Mouse (Mus musculus): ENCODE data around the gene Gpr61. TPM values are rescaled to one million over a fixed set of nuclear protein-coding genes. Genes with fewer than 3 reads are reported as not detected.

Gene Gpr61
- polyA plus RNA-seq (2014; fragmentation: Illumina TruSeq; extraction: RNeasy Lipid Tissue Mini Kit (QIAGEN cat#74804)): not detected

DNA sequence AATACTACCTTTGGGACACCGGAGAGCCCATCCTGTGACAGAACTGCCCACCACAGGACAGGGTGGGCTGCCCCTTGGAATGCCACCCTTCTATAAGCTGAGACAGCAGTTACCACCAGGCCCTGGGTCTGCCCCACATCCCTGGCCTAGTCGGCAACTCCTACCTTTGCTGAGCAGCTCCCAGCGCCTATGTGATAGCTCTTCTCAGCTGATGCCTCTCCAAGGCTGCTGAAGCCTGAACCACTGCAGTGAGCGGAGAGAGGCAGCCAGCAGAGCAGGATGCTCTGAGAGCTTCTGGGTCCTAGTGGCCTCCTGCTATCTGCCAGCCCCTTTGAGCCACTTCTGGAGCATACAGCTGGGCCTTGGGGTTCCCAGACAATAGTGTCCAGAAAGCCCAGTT is at the start of gene Gpr61:
TSS of gene Gpr61 (minus strand) at position 227 of the 400 bp plus-strand sequence.

DNA sequence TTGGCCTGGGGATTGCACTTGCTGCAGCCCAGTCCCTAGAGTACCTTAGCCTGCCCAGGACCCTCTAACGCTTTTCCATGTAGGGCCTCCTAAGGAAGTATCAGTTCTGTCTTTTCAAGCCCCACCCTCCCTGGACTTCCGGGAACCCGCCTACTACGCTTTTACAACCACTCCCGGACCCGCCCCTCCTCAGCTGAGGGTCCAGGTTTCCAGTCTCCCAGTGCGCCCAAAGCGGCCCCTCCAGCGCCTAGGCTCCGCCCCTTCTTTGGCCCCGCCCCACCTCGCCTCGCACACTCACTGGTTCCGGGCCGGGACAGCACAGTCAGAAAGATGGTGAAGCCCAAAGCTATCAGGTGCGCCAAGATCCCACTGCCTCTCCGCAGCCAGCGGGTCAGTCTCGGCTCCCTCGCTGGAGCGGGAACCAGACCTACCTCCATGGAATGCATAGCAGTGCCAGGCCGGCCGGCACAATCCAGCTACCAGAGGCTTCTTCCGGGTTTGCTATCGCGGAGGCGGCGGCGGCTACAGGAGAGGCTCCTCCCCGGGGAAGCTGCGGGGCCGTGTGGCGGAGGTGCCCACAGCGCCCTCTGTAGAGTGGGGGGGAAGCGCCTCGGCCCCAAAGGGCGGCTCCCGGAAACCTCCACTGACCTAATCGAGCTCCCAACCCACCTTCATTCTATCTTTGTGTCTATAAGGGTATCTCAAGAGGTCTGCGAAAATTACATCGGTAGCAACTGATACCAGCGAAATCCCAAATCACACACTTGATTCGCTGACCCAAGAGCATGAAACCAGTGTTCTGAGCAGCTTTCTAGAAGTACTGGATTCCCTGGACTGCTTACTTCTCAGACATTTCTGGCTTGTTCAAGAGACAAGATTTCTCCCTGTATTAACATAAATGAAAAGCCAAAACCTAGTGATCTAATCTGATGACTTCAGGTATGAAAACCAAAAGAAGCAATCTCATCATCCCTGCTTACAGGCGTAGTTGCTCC is 45.9 kb upstream of the Gpr61 start, which contains the start of gene Cyb561d1:
TSS of gene Cyb561d1 (minus strand) at position 884 of the 995 bp plus-strand sequence.

DNA sequence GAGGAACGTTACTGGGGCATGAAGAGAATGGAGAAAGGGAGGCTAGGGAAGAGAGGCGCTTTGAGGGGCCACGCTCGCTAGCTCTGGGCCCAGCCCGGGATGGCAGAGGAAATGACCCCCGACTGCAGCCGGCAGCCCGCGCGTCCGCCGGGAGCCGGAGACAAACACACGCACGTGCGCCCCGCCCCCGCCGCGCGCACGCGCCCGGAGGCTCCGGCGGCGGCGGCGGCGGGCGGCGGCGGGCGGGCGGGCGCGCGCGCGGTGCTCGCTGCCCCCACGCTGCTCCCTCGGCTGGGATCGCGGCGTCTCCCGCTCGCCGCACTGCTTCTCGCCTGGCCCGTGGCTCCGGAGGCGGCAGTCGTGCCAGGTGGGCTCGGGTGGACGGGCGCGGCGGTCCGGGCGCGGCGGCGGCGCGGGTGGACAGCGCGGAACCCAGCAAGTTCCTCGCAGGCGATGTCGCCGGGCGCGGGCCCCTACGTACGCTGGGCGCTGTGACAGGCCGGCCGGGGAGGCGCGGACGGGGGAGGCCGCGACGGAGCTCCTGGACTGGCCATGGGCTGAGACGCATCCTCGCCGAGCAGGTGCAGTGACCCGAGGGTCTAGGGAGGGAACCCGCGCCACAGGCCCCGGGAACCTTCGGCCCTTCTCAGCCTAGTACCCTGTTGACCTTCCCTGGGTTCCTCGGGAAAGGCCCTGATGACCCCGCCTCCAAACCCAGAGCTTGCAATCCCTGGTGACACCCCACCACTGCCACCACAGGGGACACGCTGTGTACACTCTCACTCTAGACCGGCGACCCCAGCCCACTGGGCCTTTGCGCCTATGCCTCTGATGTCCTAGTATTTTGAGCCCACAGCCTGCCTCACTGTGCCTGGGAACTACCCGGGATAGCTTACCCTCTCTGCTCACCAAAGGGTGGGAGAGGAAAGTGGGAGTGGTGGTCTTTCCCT is 31.7 kb upstream of the Gpr61 start, which contains the start of gene Amigo1:
TSS of gene Amigo1 (plus strand) at position 238 of the 950 bp plus-strand sequence.

GRCm38 (mm10) chr3:108145534-108146445 is 8.9 kb downstream of the Gpr61 start, which contains the start of gene Gnai3:
Gnai3 (minus strand) TSS chr3:108146146.

Other genes with a start within 250 kb of the Gpr61 start
- 5.8 TPM for gene Gstm7, start 223.1 kb downstream of the Gpr61 start, polyA plus RNA-seq (2014; fragmentation: Illumina TruSeq; extraction: RNeasy Lipid Tissue Mini Kit (QIAGEN cat#74804))
- 7.0 TPM for gene Gstm6, start 211.1 kb downstream of the Gpr61 start, polyA plus RNA-seq (2014; fragmentation: Illumina TruSeq; extraction: RNeasy Lipid Tissue Mini Kit (QIAGEN cat#74804))
- gene Gstm3, start 185.6 kb downstream of the Gpr61 start, polyA plus RNA-seq (2014; fragmentation: Illumina TruSeq; extraction: RNeasy Lipid Tissue Mini Kit (QIAGEN cat#74804)): not detected
- 319 TPM for gene Gstm2, start 168.4 kb downstream of the Gpr61 start, polyA plus RNA-seq (2014; fragmentation: Illumina TruSeq; extraction: RNeasy Lipid Tissue Mini Kit (QIAGEN cat#74804))
- gene Gstm1, start 136.9 kb downstream of the Gpr61 start, polyA plus RNA-seq (2014; fragmentation: Illumina TruSeq; extraction: RNeasy Lipid Tissue Mini Kit (QIAGEN cat#74804)): 56.8 TPM
- 1.4 TPM for gene Gstm4, start 110.0 kb downstream of the Gpr61 start, polyA plus RNA-seq (2014; fragmentation: Illumina TruSeq; extraction: RNeasy Lipid Tissue Mini Kit (QIAGEN cat#74804))
- 8.6 TPM for gene Ampd2, start 68.2 kb downstream of the Gpr61 start, polyA plus RNA-seq (2014; fragmentation: Illumina TruSeq; extraction: RNeasy Lipid Tissue Mini Kit (QIAGEN cat#74804))
- gene Gnat2, start 62.1 kb downstream of the Gpr61 start, polyA plus RNA-seq (2014; fragmentation: Illumina TruSeq; extraction: RNeasy Lipid Tissue Mini Kit (QIAGEN cat#74804)): 1.00 TPM
- gene Gnai3, start 8.7 kb downstream of the Gpr61 start, polyA plus RNA-seq (2014; fragmentation: Illumina TruSeq; extraction: RNeasy Lipid Tissue Mini Kit (QIAGEN cat#74804)): 422 TPM
- 8.3 TPM for gene Amigo1, start 31.5 kb upstream of the Gpr61 start, polyA plus RNA-seq (2014; fragmentation: Illumina TruSeq; extraction: RNeasy Lipid Tissue Mini Kit (QIAGEN cat#74804))
- 3.5 TPM for gene Cyb561d1, start 46.3 kb upstream of the Gpr61 start, polyA plus RNA-seq (2014; fragmentation: Illumina TruSeq; extraction: RNeasy Lipid Tissue Mini Kit (QIAGEN cat#74804))
- 1.2 TPM for gene Atxn7l2, start 56.1 kb upstream of the Gpr61 start, polyA plus RNA-seq (2014; fragmentation: Illumina TruSeq; extraction: RNeasy Lipid Tissue Mini Kit (QIAGEN cat#74804))
- gene Sypl2, start 71.8 kb upstream of the Gpr61 start, polyA plus RNA-seq (2014; fragmentation: Illumina TruSeq; extraction: RNeasy Lipid Tissue Mini Kit (QIAGEN cat#74804)): not detected
- gene Psma5, start 102.0 kb upstream of the Gpr61 start, polyA plus RNA-seq (2014; fragmentation: Illumina TruSeq; extraction: RNeasy Lipid Tissue Mini Kit (QIAGEN cat#74804)): 128 TPM
- 20.5 TPM for gene Sort1, start 129.2 kb upstream of the Gpr61 start, polyA plus RNA-seq (2014; fragmentation: Illumina TruSeq; extraction: RNeasy Lipid Tissue Mini Kit (QIAGEN cat#74804))
- not detected for gene Mybphl, start 210.0 kb upstream of the Gpr61 start, polyA plus RNA-seq (2014; fragmentation: Illumina TruSeq; extraction: RNeasy Lipid Tissue Mini Kit (QIAGEN cat#74804))
- gene Psrc1, start 229.0 kb upstream of the Gpr61 start, polyA plus RNA-seq (2014; fragmentation: Illumina TruSeq; extraction: RNeasy Lipid Tissue Mini Kit (QIAGEN cat#74804)): 1.4 TPM

Data from ovary, adult 10 weeks (tissue).